Mouse (Mus musculus) right cerebral cortex, postnatal 10 days (tissue): ENCODE results near the gene Ppp5c.

ENCODE experiments used
- DNase-seq, 2 experiments: peaks; one replicate each; pipeline ENCODE4 v3.0.0; 2021; ENCODE audit warnings: low spot score in 2 of 2

The Ppp5c gene

DNA sequence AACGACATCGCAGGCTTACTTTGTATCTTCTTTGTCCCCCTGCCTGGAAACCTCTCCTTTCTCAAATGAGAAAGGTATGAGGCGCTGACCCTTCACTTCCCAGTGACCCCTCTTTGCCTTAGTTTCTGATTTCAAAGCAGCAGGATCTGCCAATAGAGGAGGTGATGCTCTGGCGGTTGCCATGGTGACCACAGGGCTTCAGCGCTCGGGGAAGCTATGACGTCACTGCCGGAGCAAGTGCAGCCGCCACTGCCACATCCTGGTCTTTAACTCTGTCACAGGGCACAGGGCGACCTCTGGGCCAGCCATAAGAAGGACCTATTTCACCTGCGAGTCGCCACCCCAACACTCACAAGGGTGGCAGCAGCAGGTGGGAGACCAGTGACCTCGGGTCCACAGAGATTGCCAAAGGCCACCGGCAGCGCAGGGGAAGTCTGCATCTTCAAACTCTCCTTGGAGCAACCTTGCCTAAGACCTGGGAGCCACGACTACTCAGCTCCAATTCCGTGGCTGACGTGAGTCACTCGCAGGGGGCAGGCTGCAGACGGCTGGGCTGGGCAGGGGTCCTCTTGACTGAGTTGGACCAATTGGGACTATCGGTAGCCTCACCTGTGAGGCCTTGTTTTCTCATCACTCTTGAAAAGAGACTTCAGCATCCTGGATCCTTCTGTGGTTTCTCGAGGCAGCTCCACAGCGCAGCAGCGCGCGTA is 44.7 kb downstream of the Ppp5c start, which contains the start of gene Gm42372:
Gene Gm42372, plus strand, starts transcription at position 228 of the 710 bp plus-strand sequence.
- DNase-seq, result peak; percentile 95 to 96

DNA sequence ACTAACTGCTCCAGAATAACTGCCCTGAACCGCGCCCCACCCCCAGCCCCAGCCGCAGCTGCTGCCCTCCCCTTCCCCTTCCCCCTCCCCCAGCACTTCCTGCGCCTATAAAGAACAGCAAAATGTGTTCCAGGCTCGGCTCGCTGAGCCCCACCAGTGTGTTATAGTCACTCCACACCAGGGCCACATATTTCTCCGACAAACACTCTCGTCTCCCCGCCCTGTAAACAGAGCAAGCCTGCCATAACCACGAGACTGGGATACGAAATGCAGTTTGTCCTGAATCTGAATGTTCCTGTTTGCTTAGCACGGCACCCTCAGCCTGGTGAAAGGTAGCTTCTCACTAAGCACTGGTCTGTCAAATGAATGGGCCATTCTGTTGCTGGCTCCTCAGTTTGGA is 47.4 kb downstream of the Ppp5c start:
- no peak for DNase-seq

DNA sequence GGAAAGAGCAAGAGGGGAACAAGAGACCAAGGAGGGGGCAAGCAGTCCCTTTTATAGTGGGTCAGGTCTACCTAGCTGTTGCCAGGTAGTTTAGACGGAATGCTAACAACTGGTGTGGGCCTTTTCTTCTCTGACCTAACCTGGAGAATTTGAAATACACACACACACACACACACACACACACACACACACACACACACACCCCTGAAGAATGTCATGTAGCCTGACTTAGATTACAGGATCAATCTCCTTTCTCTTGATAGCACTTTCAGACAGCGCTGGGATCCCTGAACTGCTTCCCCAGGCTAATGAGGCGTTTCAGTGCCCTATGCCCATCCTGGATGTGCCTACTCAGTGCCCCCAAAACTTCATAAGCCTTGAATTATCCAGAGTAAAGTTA is 49.1 kb downstream of the Ppp5c start:
- no peak for DNase-seq

DNA sequence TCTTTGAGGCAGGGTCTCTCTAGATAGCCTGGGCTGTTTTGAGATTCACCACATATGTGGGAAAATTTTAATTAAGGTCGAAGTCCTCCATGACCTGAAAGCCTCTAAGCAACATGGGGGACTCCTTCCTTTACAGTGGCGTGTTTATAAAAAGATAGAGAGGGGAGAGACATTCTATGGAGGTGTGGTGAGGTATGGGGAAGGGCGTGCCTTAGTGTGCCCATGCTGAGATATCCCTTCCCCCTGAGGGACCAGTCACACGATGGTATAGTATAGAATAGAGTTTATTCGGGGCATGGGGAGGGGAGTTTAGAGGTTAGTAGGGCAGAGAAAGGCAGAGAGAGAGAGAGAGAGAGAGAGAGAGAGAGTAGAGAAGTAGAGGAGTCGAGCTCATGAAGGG is 49.6 kb downstream of the Ppp5c start:
- no peak for DNase-seq

DNA sequence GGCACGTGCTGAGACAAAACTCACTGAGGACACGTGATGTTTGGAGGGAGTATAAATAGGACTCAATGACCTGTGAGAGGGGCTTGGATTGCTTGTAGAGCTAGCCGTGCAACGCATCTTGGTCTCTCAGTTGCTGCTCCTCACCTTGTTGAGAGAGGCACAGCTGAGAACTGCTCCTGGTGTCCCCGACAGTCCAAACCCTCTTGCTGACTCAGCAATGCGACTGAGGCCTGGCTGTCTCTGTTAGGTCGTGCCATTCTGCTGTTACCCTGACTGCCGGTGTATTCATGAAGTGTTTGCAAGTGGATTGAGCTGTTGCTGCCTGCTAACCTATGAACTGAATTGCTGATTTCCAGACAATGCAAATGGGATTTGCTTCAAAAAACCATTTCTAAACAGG is 51.4 kb downstream of the Ppp5c start:
- DNase-seq, result no peak

DNA sequence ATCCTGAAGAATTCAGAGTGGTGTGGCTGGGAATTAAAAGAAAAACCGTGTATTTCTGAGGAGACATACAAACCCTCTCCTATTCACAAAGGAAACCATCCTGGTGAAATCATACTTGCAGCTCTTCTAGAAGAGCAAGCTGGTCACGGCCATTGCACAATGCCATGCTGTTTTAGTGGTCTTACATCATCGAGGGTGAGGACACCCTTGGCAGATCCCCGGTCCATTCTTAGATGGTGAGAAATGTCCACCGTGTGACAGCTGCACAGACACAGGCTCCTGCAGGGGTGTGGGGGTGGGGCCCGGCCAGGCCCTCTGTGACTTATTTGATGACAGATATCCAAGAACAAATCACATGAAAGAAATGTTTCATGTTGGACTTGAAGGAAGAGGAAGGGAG is 53.7 kb downstream of the Ppp5c start:
- no peak for DNase-seq

DNA sequence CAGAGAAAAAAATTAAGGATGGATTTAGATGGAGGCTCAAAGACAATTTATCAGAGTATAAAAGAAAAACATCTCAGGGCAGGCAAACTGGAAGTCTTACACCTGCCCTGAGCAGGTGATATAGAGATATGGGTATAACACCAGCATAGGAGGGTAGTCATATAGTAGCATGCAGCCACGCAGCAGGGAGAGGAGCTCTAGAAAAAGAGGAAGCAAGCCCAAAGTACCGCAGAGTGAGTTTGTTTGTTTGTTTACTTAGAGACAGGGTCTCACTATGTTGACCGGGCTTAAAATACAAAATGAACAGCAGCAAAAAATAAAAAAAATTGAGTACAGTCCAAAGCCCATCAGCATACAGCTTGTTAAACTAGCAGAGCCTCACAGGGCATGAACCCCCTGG is 56.6 kb downstream of the Ppp5c start:
- DNase-seq, result no peak

DNA sequence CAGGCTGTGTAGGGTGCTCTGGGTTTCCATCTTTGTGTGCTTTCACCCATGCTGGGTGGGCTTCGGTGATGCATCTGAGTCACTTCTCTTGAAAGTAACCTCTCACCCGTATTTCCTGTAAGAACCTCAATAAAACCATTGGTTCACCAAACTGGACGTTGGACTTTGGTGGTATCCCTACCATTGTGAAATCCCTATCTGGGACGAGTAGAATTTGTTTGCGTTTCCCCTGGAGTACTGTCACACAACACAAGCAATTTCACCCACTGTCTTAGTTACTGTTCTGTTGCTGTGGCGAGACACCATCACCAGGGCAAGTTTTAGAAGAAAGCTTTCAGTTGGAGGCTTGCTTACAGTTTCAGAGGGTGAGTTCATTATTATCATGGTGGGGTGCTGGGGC is 59.3 kb downstream of the Ppp5c start:
- no peak for DNase-seq

DNA sequence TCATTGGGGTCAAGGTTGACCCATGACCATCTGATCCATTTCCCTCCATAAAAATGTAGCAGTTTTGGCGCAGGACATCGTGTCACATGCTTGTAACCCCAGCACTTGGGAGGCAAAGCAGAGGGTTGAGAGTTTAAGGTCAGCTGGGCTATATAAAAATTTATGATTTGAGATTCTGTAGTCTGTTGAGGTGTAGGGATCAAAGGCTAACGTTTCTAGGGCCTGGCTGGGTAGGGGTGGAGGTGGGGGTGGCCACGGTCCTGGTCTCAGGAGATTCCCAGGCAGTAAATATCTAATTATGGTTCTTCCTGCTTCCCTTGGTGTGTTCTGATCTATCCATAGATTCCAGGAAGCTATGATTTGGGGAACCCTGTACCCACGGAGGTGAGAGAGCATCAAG is 66.0 kb downstream of the Ppp5c start:
- DNase-seq, result no peak

DNA sequence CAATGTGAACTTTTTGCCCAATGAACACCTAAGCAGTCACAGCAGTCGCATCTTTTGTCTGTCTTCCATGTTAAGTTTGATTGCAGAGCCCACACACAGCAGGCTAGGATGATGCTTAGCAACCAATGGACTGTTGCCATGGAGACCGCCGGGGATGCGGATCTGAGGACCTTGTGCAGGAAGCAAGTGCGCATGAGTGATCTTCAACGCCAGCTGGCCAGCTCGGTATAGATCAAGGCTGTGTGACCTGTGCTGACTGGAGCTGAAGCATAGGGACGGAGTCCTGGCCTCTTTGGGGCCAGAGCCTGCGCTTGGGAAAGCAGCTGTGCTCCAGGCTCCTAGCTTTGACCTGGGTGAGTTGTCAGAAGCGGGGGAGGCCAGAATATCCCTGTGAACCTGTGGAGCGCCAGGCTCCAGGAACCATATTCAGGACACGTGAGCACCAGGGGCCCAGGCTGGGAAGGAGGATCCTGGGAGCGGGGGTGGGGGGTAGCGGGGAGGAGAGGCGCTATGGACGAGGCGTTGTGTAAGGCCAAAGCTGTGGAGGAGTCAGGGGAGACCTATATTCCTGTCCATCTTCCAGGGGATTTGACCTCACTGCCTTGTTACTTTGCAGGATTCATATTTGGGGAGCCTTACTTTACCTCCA is 68.1 kb downstream of the Ppp5c start, which contains the start of gene Pnmal1:
Gene Pnmal1, plus strand, starts transcription at position 141 of the 649 bp plus-strand sequence.
- peak; percentile 97 to 99 for DNase-seq

DNA sequence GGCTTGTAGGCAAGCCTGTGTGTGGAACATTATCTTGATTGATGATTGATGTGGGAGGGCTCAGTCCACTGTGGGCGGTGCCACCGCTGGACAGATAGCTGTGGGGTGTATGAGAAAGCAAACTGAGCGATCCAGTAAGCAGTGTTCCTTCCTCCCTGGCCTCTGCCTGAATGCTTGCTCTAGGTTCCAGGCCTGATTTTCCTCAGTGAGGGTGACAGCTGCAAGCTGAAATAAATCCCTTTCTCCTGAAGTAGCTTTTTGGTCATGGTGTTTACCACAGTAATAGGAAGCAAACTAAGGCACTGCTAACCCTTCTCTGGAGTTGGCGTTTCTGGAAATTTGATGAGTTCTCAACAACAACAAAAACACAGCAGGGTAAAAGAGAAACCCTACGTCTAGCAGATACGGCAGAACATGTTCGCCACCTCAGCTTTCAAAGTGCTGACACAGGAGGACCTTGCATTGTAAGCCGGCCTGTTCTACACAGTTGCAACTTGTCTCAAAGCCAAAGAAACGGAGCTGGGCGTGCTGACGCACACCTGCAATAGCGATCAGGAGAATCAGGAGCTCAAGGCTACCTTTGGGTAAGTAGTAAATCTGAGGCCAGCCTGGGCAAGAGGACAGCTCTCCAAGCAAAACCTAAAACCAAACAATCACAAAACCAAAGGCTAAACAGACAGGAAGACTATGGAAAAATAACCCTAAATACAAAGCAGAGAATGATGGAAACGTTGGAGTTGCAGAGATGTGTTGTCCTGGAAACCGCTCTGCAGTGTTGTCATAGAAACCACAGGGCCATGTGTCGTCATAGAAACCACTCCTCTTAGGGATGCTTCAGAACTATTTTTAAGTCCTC is 71.1 kb downstream of the Ppp5c start:
- peak; percentile 83 to 92 for DNase-seq

DNA sequence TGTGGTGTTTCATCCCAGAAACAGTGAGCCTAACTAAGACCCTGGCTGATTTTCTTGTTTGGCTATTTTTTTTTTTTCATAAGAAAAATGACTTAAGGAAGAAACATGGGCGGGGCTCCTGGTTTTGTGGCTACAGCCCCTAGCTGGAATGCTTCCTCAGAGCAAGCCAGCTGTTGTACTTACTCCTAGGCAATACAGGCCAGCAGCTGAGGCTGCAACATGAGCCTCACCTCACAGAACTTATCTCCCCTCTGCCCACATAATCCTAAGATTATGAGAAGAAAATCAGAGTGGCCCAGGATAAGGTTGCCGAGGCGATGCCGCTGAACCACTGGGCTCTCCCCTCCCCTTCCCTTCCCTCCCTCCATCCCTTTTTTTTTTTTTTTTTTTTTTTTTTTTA is 72.0 kb downstream of the Ppp5c start:
- no peak for DNase-seq
